Mouse (Mus musculus): Measurements from ENCODE around the gene Itsn2.

DNA sequence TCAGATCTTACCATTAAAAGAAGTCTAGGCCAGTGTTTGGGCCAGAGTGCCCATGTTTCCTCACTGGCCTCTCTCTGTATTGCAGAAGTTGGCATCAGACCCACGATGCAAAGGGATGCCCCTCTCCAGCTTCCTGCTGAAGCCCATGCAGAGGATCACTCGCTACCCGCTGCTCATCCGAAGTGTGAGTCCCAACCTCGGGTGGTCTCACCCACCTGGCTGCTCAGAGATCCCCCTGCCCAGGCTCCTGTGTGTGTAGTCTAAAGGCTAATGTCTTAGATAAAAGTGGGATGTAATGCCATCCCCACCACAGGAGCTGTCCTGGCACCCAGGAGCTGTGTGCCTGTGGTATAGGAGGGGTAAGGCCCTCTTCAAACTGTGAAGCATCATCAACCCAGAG is 113.7 kb downstream of the Itsn2 start:
- TF ChIP-seq POLR2A (IDR thresholded peaks at IDR 0.05; ENCODE audit: low read depth, low read length): no peak
- TF ChIP-seq CTCF (conservative IDR thresholded peaks at IDR 0.05; ENCODE audit: insufficient read depth, insufficient read length, low read depth, low read length): no peak

Data from kidney, adult 2 months (tissue).